Mouse (Mus musculus): ENCODE data around the gene Snrnp25. TPM values are rescaled to one million over a fixed set of nuclear protein-coding genes. Genes with fewer than 3 reads are reported as not detected.

The Snrnp25 gene
- polyA plus RNA-seq, 1 experiment from 2014 or later, result 41.2 TPM

DNA sequence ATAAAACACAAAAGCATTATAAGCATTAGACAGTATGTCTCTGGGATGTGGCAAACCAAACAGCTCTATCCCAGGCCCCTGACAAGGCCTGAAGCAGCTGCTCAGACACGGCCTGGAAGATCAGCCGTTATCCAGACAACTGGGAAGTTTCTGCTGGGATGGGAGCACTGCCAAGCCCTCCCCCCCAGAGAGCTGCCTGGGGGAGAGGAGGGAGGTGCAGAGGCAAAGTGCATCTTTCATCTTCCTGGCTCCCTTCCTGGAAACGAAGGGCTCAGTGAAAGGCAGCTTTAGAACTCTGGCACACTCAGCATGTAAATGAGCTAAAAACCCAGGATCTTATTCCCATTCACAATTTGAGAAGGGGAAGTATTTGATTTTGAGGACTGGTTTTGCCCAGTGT is 30.4 kb downstream of the Snrnp25 start:
- Histone ChIP-seq H3K4me3 (ENCODE audit: low read depth, low read length) (no peak overlapping the region), H3K36me3 (ENCODE audit: control insufficient read depth, insufficient read depth, low read length) (peaks cover 11% of the 10 kb centered on the region), H3K4me2 (ENCODE audit: low read length) (no peak overlapping the region), H3K9ac (ENCODE audit: low read depth, low read length) (no peak overlapping the region), H3K9me3 (replicated peaks; ENCODE audit: control insufficient read depth, low read length, poor library complexity, severe bottlenecking) (no peaks in the 10 kb centered on the region), H3K27me3 (ENCODE audit: control insufficient read depth, insufficient read depth, low read depth, low read length) (no peaks in the 10 kb centered on the region), H3K4me1 (ENCODE audit: control insufficient read depth, insufficient read depth, low read length) (peaks cover 17% of the 10 kb centered on the region), H3K27ac (ENCODE audit: low read length) (peak overlapping the region; percentile 72)
- peak; percentile 72 for ATAC-seq
- whole genome bisulfite sequencing, result 20% methylated on average over 3 of the region's 3 CpGs

DNA sequence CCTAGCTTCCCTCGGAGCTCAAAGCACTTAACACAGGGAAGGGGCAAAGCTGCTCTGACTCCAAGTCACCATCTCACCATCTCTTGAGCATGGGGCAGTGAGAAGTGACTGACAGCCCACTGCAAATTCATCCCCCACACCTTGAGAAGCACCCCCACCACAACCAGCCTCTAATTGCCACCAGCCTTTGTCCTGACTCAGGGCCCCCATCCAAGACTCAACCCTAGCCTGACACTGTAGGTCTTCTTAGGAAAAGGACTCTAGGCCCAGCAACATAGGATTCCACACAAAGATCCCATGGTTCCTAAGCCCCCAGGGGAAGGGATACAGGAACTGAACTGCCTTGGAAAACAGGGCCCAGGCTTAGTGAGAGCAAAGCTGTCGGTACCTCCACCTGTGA is 30.9 kb downstream of the Snrnp25 start:
- no peak overlapping the region for H3K4me3 ChIP-seq (ENCODE audit: low read depth, low read length)
- ATAC-seq, result peak; percentile 33; the same call in 1 of the 2 replicates
- no peaks in the 10 kb centered on the region for H3K9me3 ChIP-seq (replicated peaks; ENCODE audit: control insufficient read depth, low read length, poor library complexity, severe bottlenecking)
- no peak overlapping the region for H3K4me2 ChIP-seq (ENCODE audit: low read length)
- H3K27ac ChIP-seq (ENCODE audit: low read length), result peak overlapping the region; percentile 72
- H3K9ac ChIP-seq (ENCODE audit: low read depth, low read length), result no peak overlapping the region
- H3K36me3 ChIP-seq (ENCODE audit: control insufficient read depth, insufficient read depth, low read length), result peaks cover 11% of the 10 kb centered on the region
- no peaks in the 10 kb centered on the region for H3K27me3 ChIP-seq (ENCODE audit: control insufficient read depth, insufficient read depth, low read depth, low read length)
- 58% methylated on average over 2 of the region's 2 CpGs for WGBS
- peaks cover 17% of the 10 kb centered on the region for H3K4me1 ChIP-seq (ENCODE audit: control insufficient read depth, insufficient read depth, low read length)

- 57% methylated on average over 9 of the region's 9 CpGs for WGBS
- ATAC-seq, result no peak
- no peak overlapping the region for H3K4me2 ChIP-seq (ENCODE audit: low read length)
- no peaks in the 10 kb centered on the region for H3K27me3 ChIP-seq (ENCODE audit: control insufficient read depth, insufficient read depth, low read depth, low read length)
- no peak overlapping the region for H3K4me3 ChIP-seq (ENCODE audit: low read depth, low read length)
- H3K27ac ChIP-seq (ENCODE audit: low read length), result peak overlapping the region; percentile 72
- H3K36me3 ChIP-seq (ENCODE audit: control insufficient read depth, insufficient read depth, low read length), result peaks cover 11% of the 10 kb centered on the region
- peaks cover 17% of the 10 kb centered on the region for H3K4me1 ChIP-seq (ENCODE audit: control insufficient read depth, insufficient read depth, low read length)
- H3K9me3 ChIP-seq (replicated peaks; ENCODE audit: control insufficient read depth, low read length, poor library complexity, severe bottlenecking), result no peaks in the 10 kb centered on the region
- no peak overlapping the region for H3K9ac ChIP-seq (ENCODE audit: low read depth, low read length)
These were observed 31.6 kb downstream of the Snrnp25 start for GRCm38 (mm10) chr11:32236712-32237410.

DNA sequence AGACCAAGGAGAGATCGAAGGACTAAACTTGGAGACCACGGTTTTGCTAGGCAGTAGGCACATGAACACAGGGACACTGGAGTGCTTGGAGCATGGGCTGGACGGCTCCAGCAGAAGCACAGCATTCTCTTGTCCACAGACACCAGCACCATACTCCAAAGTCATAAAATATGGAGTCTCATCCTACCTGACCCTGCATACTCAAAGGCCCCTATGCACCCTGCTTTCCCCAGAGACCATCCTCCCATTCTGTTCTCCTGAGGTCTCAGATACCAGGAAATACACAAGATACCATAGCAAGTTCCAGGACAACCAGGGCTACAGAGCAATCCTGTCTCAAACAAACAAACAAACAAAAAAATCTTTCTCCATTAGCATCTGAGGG is 32.2 kb downstream of the Snrnp25 start:
- no peak overlapping the region for H3K4me3 ChIP-seq (ENCODE audit: low read depth, low read length)
- no peaks in the 10 kb centered on the region for H3K9me3 ChIP-seq (replicated peaks; ENCODE audit: control insufficient read depth, low read length, poor library complexity, severe bottlenecking)
- WGBS, result 93% methylated on average over 3 of the region's 3 CpGs
- no peak overlapping the region for H3K4me2 ChIP-seq (ENCODE audit: low read length)
- no peak overlapping the region for H3K27ac ChIP-seq (ENCODE audit: low read length)
- H3K4me1 ChIP-seq (ENCODE audit: control insufficient read depth, insufficient read depth, low read length), result peaks cover 17% of the 10 kb centered on the region
- ATAC-seq, result no peak
- H3K36me3 ChIP-seq (ENCODE audit: control insufficient read depth, insufficient read depth, low read length), result peaks cover 10% of the 10 kb centered on the region
- H3K27me3 ChIP-seq (ENCODE audit: control insufficient read depth, insufficient read depth, low read depth, low read length), result no peaks in the 10 kb centered on the region
- no peak overlapping the region for H3K9ac ChIP-seq (ENCODE audit: low read depth, low read length)

GRCm38 (mm10) chr11:32238093-32238860 is 33.1 kb downstream of the Snrnp25 start:
- WGBS, result 63% methylated on average over 5 of the region's 5 CpGs
- peaks cover 17% of the 10 kb centered on the region for H3K4me1 ChIP-seq (ENCODE audit: control insufficient read depth, insufficient read depth, low read length)
- peaks cover 10% of the 10 kb centered on the region for H3K36me3 ChIP-seq (ENCODE audit: control insufficient read depth, insufficient read depth, low read length)
- H3K27ac ChIP-seq (ENCODE audit: low read length), result no peak overlapping the region
- H3K4me2 ChIP-seq (ENCODE audit: low read length), result no peak overlapping the region
- H3K9ac ChIP-seq (ENCODE audit: low read depth, low read length), result no peak overlapping the region
- no peaks in the 10 kb centered on the region for H3K27me3 ChIP-seq (ENCODE audit: control insufficient read depth, insufficient read depth, low read depth, low read length)
- no peak overlapping the region for H3K4me3 ChIP-seq (ENCODE audit: low read depth, low read length)
- peak; percentile 49; the same call in 1 of the 2 replicates for ATAC-seq
- no peaks in the 10 kb centered on the region for H3K9me3 ChIP-seq (replicated peaks; ENCODE audit: control insufficient read depth, low read length, poor library complexity, severe bottlenecking)

DNA sequence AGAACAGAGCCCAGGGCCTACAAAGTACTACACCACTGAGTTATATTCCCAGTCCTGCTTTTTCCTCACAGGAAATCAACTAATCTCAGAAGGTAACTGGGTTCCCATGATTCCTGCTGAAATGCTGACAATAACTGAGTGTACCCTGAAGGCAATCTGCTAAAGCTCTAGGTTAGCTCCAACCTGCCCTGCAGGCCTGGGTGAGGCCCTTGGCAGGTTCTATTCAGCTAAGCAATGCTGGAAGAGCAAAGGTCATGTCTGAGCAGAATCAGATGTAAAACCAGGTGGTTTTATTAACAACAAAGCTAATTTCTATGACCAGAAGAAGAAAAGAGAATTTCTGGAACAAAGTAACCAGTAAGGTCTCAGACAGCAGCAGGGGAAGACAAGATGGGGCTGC is 36.2 kb downstream of the Snrnp25 start:
- Histone ChIP-seq H3K36me3 (ENCODE audit: control insufficient read depth, insufficient read depth, low read length) (peaks cover 9% of the 10 kb centered on the region), H3K9ac (ENCODE audit: low read depth, low read length) (no peak overlapping the region)
- ATAC-seq, result no peak

GRCm38 (mm10) chr11:32242209-32242608 is 37.0 kb downstream of the Snrnp25 start:
- H3K9me3 ChIP-seq (replicated peaks; ENCODE audit: control insufficient read depth, low read length, poor library complexity, severe bottlenecking), result no peaks in the 10 kb centered on the region
- H3K4me2 ChIP-seq (ENCODE audit: low read length), result no peak overlapping the region
- H3K4me1 ChIP-seq (ENCODE audit: control insufficient read depth, insufficient read depth, low read length), result no peaks in the 10 kb centered on the region
- no peak overlapping the region for H3K9ac ChIP-seq (ENCODE audit: low read depth, low read length)
- WGBS, result 70% methylated on average over 3 of the region's 3 CpGs
- no peak overlapping the region for H3K4me3 ChIP-seq (ENCODE audit: low read depth, low read length)
- H3K27me3 ChIP-seq (ENCODE audit: control insufficient read depth, insufficient read depth, low read depth, low read length), result no peaks in the 10 kb centered on the region
- peaks cover 16% of the 10 kb centered on the region for H3K36me3 ChIP-seq (ENCODE audit: control insufficient read depth, insufficient read depth, low read length)
- no peak overlapping the region for H3K27ac ChIP-seq (ENCODE audit: low read length)
- no peak for ATAC-seq

More for the DNA sequence above, 36.2 kb downstream of the Snrnp25 start:
- Histone ChIP-seq H3K9me3 (replicated peaks; ENCODE audit: control insufficient read depth, low read length, poor library complexity, severe bottlenecking) (no peaks in the 10 kb centered on the region), H3K27me3 (ENCODE audit: control insufficient read depth, insufficient read depth, low read depth, low read length) (no peaks in the 10 kb centered on the region), H3K4me3 (ENCODE audit: low read depth, low read length) (no peak overlapping the region), H3K27ac (ENCODE audit: low read length) (no peak overlapping the region), H3K4me2 (ENCODE audit: low read length) (no peak overlapping the region), H3K4me1 (ENCODE audit: control insufficient read depth, insufficient read depth, low read length) (peaks cover 3% of the 10 kb centered on the region)

- H3K27me3 ChIP-seq (ENCODE audit: control insufficient read depth, insufficient read depth, low read depth, low read length), result no peaks in the 10 kb centered on the region
- no peaks in the 10 kb centered on the region for H3K4me1 ChIP-seq (ENCODE audit: control insufficient read depth, insufficient read depth, low read length)
- no peak overlapping the region for H3K4me2 ChIP-seq (ENCODE audit: low read length)
- WGBS, result 80% methylated on average over 7 of the region's 7 CpGs
- no peak for ATAC-seq
- H3K36me3 ChIP-seq (ENCODE audit: control insufficient read depth, insufficient read depth, low read length), result peaks cover 19% of the 10 kb centered on the region
- H3K9me3 ChIP-seq (replicated peaks; ENCODE audit: control insufficient read depth, low read length, poor library complexity, severe bottlenecking), result no peaks in the 10 kb centered on the region
- H3K4me3 ChIP-seq (ENCODE audit: low read depth, low read length), result no peak overlapping the region
- no peak overlapping the region for H3K27ac ChIP-seq (ENCODE audit: low read length)
- H3K9ac ChIP-seq (ENCODE audit: low read depth, low read length), result no peak overlapping the region
These were observed 38.2 kb downstream of the Snrnp25 start for GRCm38 (mm10) chr11:32243205-32243955.

DNA sequence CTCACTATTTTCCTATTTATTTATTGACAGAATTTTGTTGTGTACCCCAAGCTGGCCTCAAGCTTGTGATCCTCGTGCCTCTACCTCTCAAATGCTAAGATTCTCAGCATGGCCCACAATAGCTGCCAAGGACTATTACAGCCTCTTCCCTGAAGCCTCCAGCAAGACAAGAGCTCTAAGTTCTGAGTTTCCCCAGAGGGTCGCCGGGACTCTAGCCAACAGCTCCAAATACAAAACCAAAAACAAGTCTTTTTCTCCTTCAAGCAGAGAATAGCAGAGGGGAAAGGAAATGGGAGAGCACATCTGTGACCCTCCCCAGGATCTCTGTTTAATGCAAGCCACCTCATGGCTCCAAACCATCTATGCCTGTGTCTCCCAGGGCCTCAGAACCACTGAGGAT is 38.8 kb downstream of the Snrnp25 start:
- no peak overlapping the region for H3K4me2 ChIP-seq (ENCODE audit: low read length)
- no peak overlapping the region for H3K9ac ChIP-seq (ENCODE audit: low read depth, low read length)
- H3K9me3 ChIP-seq (replicated peaks; ENCODE audit: control insufficient read depth, low read length, poor library complexity, severe bottlenecking), result no peaks in the 10 kb centered on the region
- 70% methylated on average over 3 of the region's 3 CpGs for WGBS
- ATAC-seq, result no peak
- peaks cover 19% of the 10 kb centered on the region for H3K36me3 ChIP-seq (ENCODE audit: control insufficient read depth, insufficient read depth, low read length)
- no peak overlapping the region for H3K27ac ChIP-seq (ENCODE audit: low read length)
- no peak overlapping the region for H3K4me3 ChIP-seq (ENCODE audit: low read depth, low read length)
- no peaks in the 10 kb centered on the region for H3K4me1 ChIP-seq (ENCODE audit: control insufficient read depth, insufficient read depth, low read length)
- H3K27me3 ChIP-seq (ENCODE audit: control insufficient read depth, insufficient read depth, low read depth, low read length), result no peaks in the 10 kb centered on the region
